Mouse (Mus musculus): ENCODE data around the gene Zfp101. TPM values are rescaled to one million over a fixed set of nuclear protein-coding genes. Genes with fewer than 3 reads are reported as not detected.

Gene Zfp101
- polyA plus RNA-seq, 1 experiment, result 0.90 TPM

DNA sequence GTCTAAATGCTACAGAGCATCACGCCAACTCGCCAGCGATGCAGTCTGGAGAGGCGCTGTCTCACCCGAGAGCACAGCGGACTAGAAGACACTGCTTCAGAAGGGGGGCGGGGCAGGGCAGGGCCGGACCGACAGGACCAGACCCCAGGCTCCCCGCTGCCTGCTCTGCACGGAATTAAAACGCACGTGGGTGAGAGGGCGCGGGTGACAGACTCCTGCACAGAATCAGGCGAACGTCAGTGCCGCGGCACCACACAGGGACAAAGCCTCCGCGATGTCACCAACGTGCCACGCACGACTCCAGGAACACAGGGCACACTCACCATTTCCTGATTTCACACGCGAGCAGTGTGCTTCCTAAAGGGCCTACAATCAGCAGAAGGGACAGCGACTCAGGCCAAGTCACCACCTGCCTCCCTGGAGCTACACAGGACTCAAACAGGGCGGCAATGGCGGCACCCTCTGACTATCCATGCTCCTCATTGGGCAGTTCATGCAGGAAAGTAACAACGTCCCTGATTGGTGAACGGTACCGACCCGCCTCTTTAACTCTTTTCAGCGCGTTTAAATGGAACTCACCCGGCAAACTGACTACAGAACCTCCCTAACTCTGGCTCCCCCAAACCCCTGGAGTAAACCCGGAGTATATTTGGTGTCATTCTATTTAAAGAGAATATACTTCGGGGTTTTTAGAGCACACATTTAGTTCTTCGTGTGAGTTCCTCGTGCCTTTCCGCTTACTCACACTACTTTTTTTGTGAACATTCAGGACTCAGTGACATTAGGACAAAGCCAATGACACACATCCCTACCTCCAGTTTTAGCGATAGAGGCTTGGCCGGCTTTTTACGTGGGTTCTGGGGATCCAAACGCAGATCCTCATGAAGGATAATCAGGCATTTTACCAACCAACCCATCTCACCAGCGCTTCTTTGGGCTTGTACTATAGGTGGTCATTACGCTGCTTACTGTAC is 35.7 kb downstream of the Zfp101 start, which contains the start of gene Zfp81:
Gene Zfp81 (minus strand): TSS at position 468 of the 974 bp plus-strand sequence.
- peaks cover 22% of the 10 kb centered on the region for H3K79me2 ChIP-seq (ENCODE audit: control insufficient read depth, insufficient read depth)
- TF ChIP-seq REST (IDR thresholded peaks at IDR 0.05; ENCODE audit: insufficient read depth, insufficient read length) (no peak), MYOD1 (IDR thresholded peaks at IDR 0.05; ENCODE audit: control insufficient read depth in 1 of 3, insufficient read length in 2 of 3, low read depth in 2 of 3) (no peak), POLR2A (IDR thresholded peaks at IDR 0.05; ENCODE audit: insufficient read length, low read depth) (peak; percentile 85), MAX (IDR thresholded peaks at IDR 0.05; ENCODE audit: low read depth) (no peak), POLR2AphosphoS2 (IDR thresholded peaks at IDR 0.05; ENCODE audit: insufficient read length, low read depth) (peak; percentile 93), SRF (IDR thresholded peaks at IDR 0.05; ENCODE audit: control insufficient read depth, insufficient read length, low read depth) (no peak), E2F4 (IDR thresholded peaks at IDR 0.05; ENCODE audit: insufficient read depth) (peak; percentile 79)

DNA sequence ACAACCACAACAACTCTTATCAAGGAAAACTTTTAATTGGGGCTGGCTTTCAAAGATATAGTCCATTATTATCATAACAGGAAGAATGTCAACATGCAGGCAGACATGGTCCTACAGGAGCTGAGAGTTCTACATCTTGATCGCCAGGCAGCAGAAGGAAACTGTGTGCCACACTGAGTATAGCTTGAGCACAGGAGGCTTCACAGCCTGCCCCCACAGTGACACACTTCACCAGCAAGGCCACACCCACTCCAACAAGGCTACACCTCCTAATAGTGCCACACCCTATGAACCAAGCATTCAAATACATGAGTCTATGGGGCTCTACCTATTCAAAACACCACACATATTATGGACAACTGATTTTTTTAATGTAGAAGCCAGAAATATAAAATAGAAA is 41.5 kb downstream of the Zfp101 start:
- Histone ChIP-seq H3ac (ENCODE audit: control insufficient read depth, insufficient read length) (no peak overlapping the region), H3K4me2 (ENCODE audit: low read depth) (no peak overlapping the region), H3K4me3 (no peak overlapping the region), H3K27me3 (ENCODE audit: control insufficient read depth, insufficient read depth, insufficient read length) (no peaks in the 10 kb centered on the region), H3K79me2 (ENCODE audit: control insufficient read depth, insufficient read depth) (peaks cover 72% of the 10 kb centered on the region), H3K36me3 (ENCODE audit: control insufficient read depth, insufficient read depth) (no peaks in the 10 kb centered on the region)
- no peak for TF ChIP-seq MYOG (IDR thresholded peaks at IDR 0.05; ENCODE audit: control insufficient read depth in 1 of 3, insufficient read depth in 1 of 3, insufficient read length in 2 of 3, low read depth in 2 of 3)
- no peak for TF ChIP-seq TCF3 (IDR thresholded peaks at IDR 0.05; ENCODE audit: insufficient read length, low read depth)
- no peak for TF ChIP-seq USF1 (IDR thresholded peaks at IDR 0.05; ENCODE audit: low read depth)
- TF ChIP-seq E2F4 (IDR thresholded peaks at IDR 0.05; ENCODE audit: insufficient read depth), result no peak
- TF ChIP-seq MAX (IDR thresholded peaks at IDR 0.05; ENCODE audit: low read depth), result no peak
- TF ChIP-seq SRF (IDR thresholded peaks at IDR 0.05; ENCODE audit: control insufficient read depth, insufficient read length, low read depth), result no peak
- no peak for TF ChIP-seq POLR2A (IDR thresholded peaks at IDR 0.05; ENCODE audit: insufficient read length, low read depth)
- TF ChIP-seq POLR2AphosphoS2 (IDR thresholded peaks at IDR 0.05; ENCODE audit: insufficient read length, low read depth), result no peak
- TF ChIP-seq TCF12 (IDR thresholded peaks at IDR 0.05; ENCODE audit: insufficient read depth, poor library complexity, severe bottlenecking), result no peak
- no peak for TF ChIP-seq MYOD1 (IDR thresholded peaks at IDR 0.05; ENCODE audit: control insufficient read depth in 1 of 3, insufficient read length in 2 of 3, low read depth in 2 of 3)
- TF ChIP-seq CEBPB (IDR thresholded peaks at IDR 0.05; ENCODE audit: insufficient read depth, poor library complexity, severe bottlenecking), result no peak

More for the DNA sequence above, 35.7 kb downstream of the Zfp101 start, which contains the start of gene Zfp81:
- Histone ChIP-seq H3ac (ENCODE audit: control insufficient read depth, insufficient read length) (peak within 1 kb of the TSS; percentile 35), H3K36me3 (ENCODE audit: control insufficient read depth, insufficient read depth) (no peaks in the 10 kb centered on the region), H3K4me2 (ENCODE audit: low read depth) (peak within 1 kb of the TSS; percentile 92), H3K4me3 (peak within 1 kb of the TSS; percentile 86), H3K27me3 (ENCODE audit: control insufficient read depth, insufficient read depth, insufficient read length) (no peaks in the 10 kb centered on the region)

Other genes with a start within 250 kb of the Zfp101 start
- not detected for gene Olfr55, start 226.2 kb downstream of the Zfp101 start, polyA plus RNA-seq (2012; fragmentation: generic; extraction: Trizol)
- not detected for gene Olfr239, start 203.3 kb downstream of the Zfp101 start, polyA plus RNA-seq (2012; fragmentation: generic; extraction: Trizol)
- 0.11 TPM for gene Olfr1564, start 173.0 kb downstream of the Zfp101 start, polyA plus RNA-seq (2012; fragmentation: generic; extraction: Trizol)
- gene Zfp955a, start 139.5 kb downstream of the Zfp101 start, polyA plus RNA-seq (2012; fragmentation: generic; extraction: Trizol), result 3.1 TPM
- not detected for gene Olfr63, start 130.0 kb downstream of the Zfp101 start, polyA plus RNA-seq (2012; fragmentation: generic; extraction: Trizol)
- 3.0 TPM for gene Zfp955b, start 105.1 kb downstream of the Zfp101 start, polyA plus RNA-seq (2012; fragmentation: generic; extraction: Trizol)
- gene Zfp81, start 35.8 kb downstream of the Zfp101 start, polyA plus RNA-seq (2012; fragmentation: generic; extraction: Trizol), result 2.2 TPM
- gene Actl9, start 38.3 kb upstream of the Zfp101 start, polyA plus RNA-seq (2012; fragmentation: generic; extraction: Trizol), result not detected
- 4.5 TPM for gene Adamts10, start 129.6 kb upstream of the Zfp101 start, polyA plus RNA-seq (2012; fragmentation: generic; extraction: Trizol)
- not detected for gene Myo1f, start 161.1 kb upstream of the Zfp101 start, polyA plus RNA-seq (2012; fragmentation: generic; extraction: Trizol)
- 21.9 TPM for gene Zfp414, start 234.4 kb upstream of the Zfp101 start, polyA plus RNA-seq (2012; fragmentation: generic; extraction: Trizol)
- gene Pram1, start 243.4 kb upstream of the Zfp101 start, polyA plus RNA-seq (2012; fragmentation: generic; extraction: Trizol), result 0.41 TPM